Mouse (Mus musculus) neural tube, embryonic 12.5 days (tissue): ENCODE measurements around the gene Mtnr1a. TPM values are rescaled to one million over a fixed set of nuclear protein-coding genes. Genes with fewer than 3 reads are reported as not detected.
A peak's percentile ranks its signal among the peaks of the same experiment; 100 is the strongest.

Experiments used
- ATAC-seq: fragments of 200-750 bp; cut with Nextera tagmentation; 2 replicates; pipeline ENCODE4 v1.8.0; 2017; ENCODE audit warnings: low read depth, mild to moderate bottlenecking, moderate TSS enrichment, moderate library complexity; ENCODE audit not compliant: low FRiP score
- H3K27ac ChIP-seq: fragments of 300-500 bp; sonication (generic); 2 replicates; pipeline ENCODE4 v1.5.1; 2016
- H3K27me3 ChIP-seq: fragments of 300-500 bp; sonication (generic); replicated peaks from 2 replicates; pipeline ENCODE4 v1.6.1; 2016; ENCODE audit warnings: mild to moderate bottlenecking
- H3K36me3 ChIP-seq: fragments of 300-500 bp; sonication (generic); 2 replicates; pipeline ENCODE4 v1.6.1; 2016; ENCODE audit warnings: mild to moderate bottlenecking
- H3K4me1 ChIP-seq: fragments of 300-500 bp; sonication (generic); 2 replicates; pipeline ENCODE4 v1.6.1; 2016
- H3K4me2 ChIP-seq: fragments of 300-500 bp; sonication (generic); replicated peaks from 2 replicates; pipeline ENCODE4 v1.6.1; 2016; ENCODE audit warnings: mild to moderate bottlenecking
- H3K4me3 ChIP-seq: fragments of 300-500 bp; sonication (generic); 2 replicates; pipeline ENCODE4 v1.5.1; 2016
- H3K9ac ChIP-seq: fragments of 300-500 bp; sonication (generic); 2 replicates; pipeline ENCODE4 v1.6.1; 2016; ENCODE audit warnings: mild to moderate bottlenecking
- H3K9me3 ChIP-seq: fragments of 300-500 bp; sonication (generic); 2 replicates; pipeline ENCODE4 v1.6.1; 2016; ENCODE audit warnings: mild to moderate bottlenecking
- WGBS: fragments of 180-500 bp; shearing (Covaris S2); methylation state at CpG from one replicate; pipeline ENCODE4 v1.1.7; 2016; 5-methylcytosine and 5-hydroxymethylcytosine counted together
- polyA plus RNA-seq: library from polyadenylated mRNA; unstranded; fragments of >200 nt; fragmentation: Nextera tagmentation; extraction: Ambion mirVana; gene quantifications from 2 replicates; pipeline ENCODE4 v1.2.1, GENCODE M21; 2016

Mtnr1a gene
- polyA plus RNA-seq, 1 experiment from 2014 or later, result 0.56 TPM

DNA sequence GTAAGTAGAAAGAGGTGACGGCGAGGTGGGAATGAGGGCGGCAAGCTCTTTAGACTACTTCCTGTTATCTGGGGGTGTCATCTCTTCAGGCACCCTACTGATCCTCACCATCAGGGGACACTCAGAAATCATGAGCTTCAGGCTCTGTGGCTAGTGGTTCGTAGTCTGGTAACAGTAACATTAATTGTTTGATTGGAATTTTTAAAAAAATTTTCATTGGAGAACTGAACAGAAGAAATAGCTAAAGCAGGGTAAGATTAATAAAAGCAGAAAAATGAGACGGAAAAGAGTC, 41.8 kb downstream of the Mtnr1a start:
- WGBS, result 49% methylated on average over 5 of the region's 5 CpGs
- no peaks in the 10 kb centered on the region for H3K27me3 ChIP-seq
- H3K4me1 ChIP-seq, result peaks cover 8% of the 10 kb centered on the region; the same call in 1 of the 2 replicates
- no peak overlapping the region for H3K27ac ChIP-seq
- peak overlapping the region; percentile 53 for H3K4me2 ChIP-seq
- H3K9ac ChIP-seq, result no peak overlapping the region
- H3K4me3 ChIP-seq, result no peak overlapping the region
- no peaks in the 10 kb centered on the region for H3K36me3 ChIP-seq
- H3K9me3 ChIP-seq, result no peaks in the 10 kb centered on the region
- no peak for ATAC-seq

DNA sequence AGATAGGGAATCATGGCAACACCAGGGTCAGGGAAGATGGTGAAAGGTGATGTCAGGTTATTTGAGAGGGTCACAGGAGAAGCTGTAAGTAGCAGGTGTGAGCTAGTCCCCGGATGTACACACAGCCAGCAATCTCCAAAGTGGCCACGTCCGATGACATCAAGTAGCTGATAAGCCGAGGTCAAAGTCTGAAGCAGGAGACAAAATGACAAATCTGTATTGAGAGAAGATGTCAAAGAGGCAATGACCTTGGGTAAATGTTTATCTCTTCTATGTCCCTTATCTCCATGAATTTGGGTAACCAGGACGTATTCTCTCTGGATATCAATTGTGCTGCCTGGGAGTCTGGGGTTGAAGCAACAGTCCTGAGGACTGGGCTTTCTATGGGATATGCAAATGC, 42.9 kb downstream of the Mtnr1a start:
- ATAC-seq, result no peak
- H3K4me3 ChIP-seq, result no peak overlapping the region
- H3K9ac ChIP-seq, result no peak overlapping the region
- H3K36me3 ChIP-seq, result no peaks in the 10 kb centered on the region
- no peaks in the 10 kb centered on the region for H3K27me3 ChIP-seq
- peaks cover 8% of the 10 kb centered on the region; the same call in 1 of the 2 replicates for H3K4me1 ChIP-seq
- 93% methylated on average over 5 of the region's 5 CpGs for WGBS
- no peak overlapping the region for H3K27ac ChIP-seq
- no peak overlapping the region for H3K4me2 ChIP-seq
- H3K9me3 ChIP-seq, result no peaks in the 10 kb centered on the region

DNA sequence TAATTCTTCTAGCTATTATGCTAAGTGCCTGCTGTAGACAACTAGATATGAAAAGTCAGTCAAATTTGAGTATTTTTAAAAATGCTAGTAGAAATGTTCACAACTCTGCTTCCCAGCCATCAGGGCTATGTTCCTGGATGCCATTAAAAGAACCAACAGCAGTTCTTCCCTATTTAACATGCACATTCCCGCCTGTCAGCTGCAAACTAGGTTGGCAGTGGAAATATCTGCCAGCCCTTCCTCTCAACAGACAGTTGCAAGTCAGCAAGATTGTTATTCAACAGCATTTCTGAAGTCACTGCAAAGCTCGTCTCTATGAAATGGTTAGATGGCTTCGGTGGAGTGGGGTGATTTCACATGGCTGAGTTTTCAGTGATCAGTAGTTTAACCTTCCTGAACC, 48.7 kb downstream of the Mtnr1a start:
- no peak for ATAC-seq
- H3K4me2 ChIP-seq, result no peak overlapping the region
- WGBS, result 90% methylated on average over 3 of the region's 3 CpGs
- no peaks in the 10 kb centered on the region for H3K4me1 ChIP-seq
- H3K36me3 ChIP-seq, result no peaks in the 10 kb centered on the region
- no peaks in the 10 kb centered on the region for H3K27me3 ChIP-seq
- no peaks in the 10 kb centered on the region for H3K9me3 ChIP-seq
- H3K4me3 ChIP-seq, result no peak overlapping the region
- no peak overlapping the region for H3K27ac ChIP-seq
- no peak overlapping the region for H3K9ac ChIP-seq

DNA sequence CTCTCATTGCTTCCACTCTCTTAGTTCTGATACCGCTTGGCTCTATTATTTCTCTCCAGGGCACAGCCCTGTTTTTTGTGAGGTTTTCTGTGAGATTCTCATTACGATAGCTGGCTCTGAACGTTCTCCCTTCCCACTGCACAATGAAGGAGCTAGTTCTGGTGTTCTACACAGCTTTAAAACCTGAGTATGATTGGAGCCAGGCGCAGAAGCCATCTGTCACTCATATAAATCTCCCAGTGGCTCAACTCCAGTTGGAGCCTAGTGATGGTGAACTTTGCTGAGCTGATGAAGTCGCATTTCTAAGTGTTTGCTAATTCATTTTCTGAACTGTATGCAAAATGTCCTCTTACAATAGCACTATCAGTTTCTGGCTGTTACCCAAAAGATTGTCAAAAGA, 56.7 kb downstream of the Mtnr1a start:
- 79% methylated on average over 5 of the region's 5 CpGs for WGBS
- Histone ChIP-seq H3K9me3 (no peaks in the 10 kb centered on the region), H3K36me3 (no peaks in the 10 kb centered on the region), H3K4me1 (no peaks in the 10 kb centered on the region), H3K27ac (no peak overlapping the region), H3K27me3 (no peaks in the 10 kb centered on the region), H3K9ac (no peak overlapping the region), H3K4me2 (no peak overlapping the region), H3K4me3 (no peak overlapping the region)
- no peak for ATAC-seq

Other genes with a start within 250 kb of the Mtnr1a start
- gene Fat1, start 133.7 kb upstream of the Mtnr1a start, polyA plus RNA-seq, result 11.7 and 11.9 TPM in 2 replicates
- gene F11, start 192.9 kb downstream of the Mtnr1a start, polyA plus RNA-seq, result not detected in 2 replicates
- not detected in 2 replicates for gene Klkb1, start 225.7 kb downstream of the Mtnr1a start, polyA plus RNA-seq
- gene Gm45753, start 239.3 kb downstream of the Mtnr1a start, polyA plus RNA-seq, result not detected in 2 replicates